13 mouse cellular contexts compared by ENCODE assay signal in the genomic region with DNA sequence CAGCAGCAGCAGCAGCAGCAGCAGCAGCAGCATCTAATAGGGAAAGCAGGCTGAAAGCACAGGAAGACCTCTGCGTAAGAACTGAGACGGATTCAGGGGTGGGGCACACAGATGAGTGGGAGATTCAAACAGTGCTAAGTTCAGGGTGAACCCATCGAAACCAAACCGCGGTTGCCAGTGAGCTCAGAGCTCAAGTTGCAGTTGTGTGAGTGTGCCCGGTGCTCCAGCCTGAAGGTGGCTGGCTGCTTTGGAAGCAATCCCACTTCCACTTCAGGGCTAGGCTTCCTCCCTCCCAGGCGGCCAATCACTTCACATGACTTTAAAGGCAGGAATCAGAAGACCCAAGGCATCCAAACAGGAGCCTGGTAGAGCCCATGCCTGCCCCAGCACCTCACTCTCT. TPM values are rescaled to one million over a fixed set of nuclear protein-coding genes. Genes with fewer than 3 reads are reported as not detected.
DNase-seq lines count a peak whose midpoint lies in the region; ATAC-seq and TF ChIP-seq lines count a peak whose summit lies in the region.
"Had no signal": no experiment of that assay in that cellular context is flagged by ENCODE, and none has a peak within 500 bp of the region (broad histone marks: within the 10 kb centered on the region; RNA-seq: fewer than 3 reads in every experiment).

No protein-coding gene starts in this region.

- no peaks in the 10 kb centered on the region for H3K27me3 ChIP-seq in heart, embryonic 12.5 days (replicated peaks)
- H3K27me3 ChIP-seq in heart, embryonic 11.5 days (ENCODE audit: control insufficient read depth, insufficient read depth, low read length) = no peaks in the 10 kb centered on the region; the same call in 1 of the 2 replicates
- no peaks in the 10 kb centered on the region for H3K27me3 ChIP-seq in C2C12 (ENCODE audit: control insufficient read depth, insufficient read depth, insufficient read length)
- H3K27me3 ChIP-seq in embryonic facial prominence, embryonic 14.5 days (replicated peaks; ENCODE audit: control insufficient read depth, insufficient read depth, low read length) = no peaks in the 10 kb centered on the region
- no peaks in the 10 kb centered on the region for H3K27me3 ChIP-seq in lung, postnatal 0 days (replicated peaks; ENCODE audit: insufficient read depth, low read length)
- H3K27me3 ChIP-seq: midbrain, embryonic 15.5 days had no signal

- H3ac ChIP-seq in C2C12 (ENCODE audit: control insufficient read depth, insufficient read length, low read depth) = peak overlapping the region; percentile 18

- H3K4me1 ChIP-seq in heart, embryonic 12.5 days (replicated peaks) = peaks cover 29% of the 10 kb centered on the region
- H3K4me1 ChIP-seq in heart, embryonic 11.5 days (ENCODE audit: control insufficient read depth, insufficient read depth, low read length) = peaks cover 5% of the 10 kb centered on the region; the same call in 1 of the 2 replicates
- no peaks in the 10 kb centered on the region for H3K4me1 ChIP-seq in embryonic facial prominence, embryonic 14.5 days (ENCODE audit: control insufficient read depth, insufficient read depth, low read length)
- no peaks in the 10 kb centered on the region for H3K4me1 ChIP-seq in lung, postnatal 0 days (ENCODE audit: insufficient read depth, low read depth, low read length)

- peak overlapping the region; percentile 21; the same call in 1 of the 2 replicates for H3K4me2 ChIP-seq in heart, embryonic 12.5 days
- H3K4me2 ChIP-seq in heart, embryonic 11.5 days = no peak overlapping the region
- no peak overlapping the region for H3K4me2 ChIP-seq in embryonic facial prominence, embryonic 14.5 days (ENCODE audit: low read depth, low read length)
- H3K4me2 ChIP-seq in lung, postnatal 0 days (replicated peaks; ENCODE audit: low read depth, low read length) = no peak overlapping the region
- H3K4me2 ChIP-seq: liver, embryonic 13.5 days; midbrain, embryonic 15.5 days had no signal

- no peaks in the 10 kb centered on the region for H3K9me3 ChIP-seq in heart, embryonic 12.5 days (replicated peaks)
- H3K9me3 ChIP-seq in heart, embryonic 11.5 days (replicated peaks; ENCODE audit: control insufficient read depth, low read length) = no peaks in the 10 kb centered on the region
- no peaks in the 10 kb centered on the region for H3K9me3 ChIP-seq in embryonic facial prominence, embryonic 14.5 days (ENCODE audit: control insufficient read depth, low read length)
- H3K9me3 ChIP-seq in lung, postnatal 0 days (ENCODE audit: low read length) = no peaks in the 10 kb centered on the region
- H3K9me3 ChIP-seq: liver, embryonic 13.5 days; midbrain, embryonic 15.5 days had no signal

- no peak for DNase-seq in embryonic facial prominence, embryonic 14.5 days (ENCODE audit: low spot score)
- peak; percentile 74 for DNase-seq in lung, postnatal 0 days (ENCODE audit: low spot score)
- no peak for DNase-seq in adrenal gland, postnatal 36 days
- DNase-seq in cerebellum, adult 8-10 months = no peak
- DNase-seq: cerebellum, postnatal 25 days; liver, embryonic 13.5 days had no signal

- peak overlapping the region; percentile 36; the same call in 1 of the 2 replicates for H3K27ac ChIP-seq in heart, embryonic 12.5 days (ENCODE audit: poor library complexity, severe bottlenecking)
- no peak overlapping the region for H3K27ac ChIP-seq in heart, embryonic 11.5 days (ENCODE audit: low read depth, low read length)
- H3K27ac ChIP-seq in embryonic facial prominence, embryonic 14.5 days (replicated peaks; ENCODE audit: low read depth, low read length) = no peak overlapping the region
- H3K27ac ChIP-seq in lung, postnatal 0 days (ENCODE audit: low read length) = no peak overlapping the region
- H3K27ac ChIP-seq: hindbrain, postnatal 0 days; liver, embryonic 13.5 days; midbrain, embryonic 15.5 days had no signal

- H3K9ac ChIP-seq in heart, embryonic 12.5 days = no peak overlapping the region
- H3K9ac ChIP-seq in heart, embryonic 11.5 days (ENCODE audit: low read depth, low read length) = no peak overlapping the region
- no peak overlapping the region for H3K9ac ChIP-seq in embryonic facial prominence, embryonic 14.5 days (ENCODE audit: low read depth, low read length)
- H3K9ac ChIP-seq in lung, postnatal 0 days (replicated peaks; ENCODE audit: low read depth) = no peak overlapping the region
- H3K9ac ChIP-seq: liver, embryonic 13.5 days; midbrain, embryonic 15.5 days had no signal

- 20% methylated on average over 7 of the region's 7 CpGs for WGBS in heart, embryonic 12.5 days
- 26% methylated on average over 6 of the region's 7 CpGs for WGBS in heart, embryonic 11.5 days (ENCODE audit: insufficient replicate concordance)
- 30% methylated on average over 7 of the region's 7 CpGs for WGBS in embryonic facial prominence, embryonic 14.5 days
- 29% methylated on average over 7 of the region's 7 CpGs for WGBS in lung, postnatal 0 days

- H3K36me3 ChIP-seq in heart, embryonic 12.5 days = no peaks in the 10 kb centered on the region
- no peaks in the 10 kb centered on the region for H3K36me3 ChIP-seq in heart, embryonic 11.5 days (ENCODE audit: control insufficient read depth, insufficient read depth, low read length)
- H3K36me3 ChIP-seq in C2C12 (ENCODE audit: control insufficient read depth, insufficient read depth) = no peaks in the 10 kb centered on the region
- no peaks in the 10 kb centered on the region for H3K36me3 ChIP-seq in embryonic facial prominence, embryonic 14.5 days (ENCODE audit: control insufficient read depth, insufficient read depth, low read length)
- no peaks in the 10 kb centered on the region for H3K36me3 ChIP-seq in lung, postnatal 0 days (ENCODE audit: insufficient read depth, low read length)
- H3K36me3 ChIP-seq: liver, embryonic 13.5 days; midbrain, embryonic 15.5 days had no signal

- TF ChIP-seq EP300 in lung, postnatal 0 days (IDR thresholded peaks at IDR 0.05) = no peak

- H3K4me3 ChIP-seq in heart, embryonic 12.5 days = no peak overlapping the region
- no peak overlapping the region for H3K4me3 ChIP-seq in heart, embryonic 11.5 days (ENCODE audit: low read depth, low read length)
- H3K4me3 ChIP-seq in C2C12 (ENCODE audit: insufficient read depth, poor library complexity, severe bottlenecking) = no peak overlapping the region
- H3K4me3 ChIP-seq in embryonic facial prominence, embryonic 14.5 days (ENCODE audit: low read depth, low read length) = no peak overlapping the region
- no peak overlapping the region for H3K4me3 ChIP-seq in lung, postnatal 0 days (ENCODE audit: low read depth, low read length)
- H3K4me3 ChIP-seq: erythroblast, embryonic 14.5 days; liver, embryonic 13.5 days; midbrain, embryonic 15.5 days had no signal

- peaks cover 9% of the 10 kb centered on the region for H3K79me3 ChIP-seq in C2C12 (ENCODE audit: low read depth)

- TF ChIP-seq CTCF in C2C12 (IDR thresholded peaks at IDR 0.05; ENCODE audit: control insufficient read depth, insufficient read depth, insufficient read length) = no peak
- no peak for TF ChIP-seq CTCF in lung, postnatal 0 days (IDR thresholded peaks at IDR 0.05)

- H3K79me2 ChIP-seq in C2C12 (ENCODE audit: control insufficient read depth, insufficient read depth) = peaks cover 42% of the 10 kb centered on the region

- no peak for ATAC-seq in heart, embryonic 12.5 days (ENCODE audit: insufficient number of reproducible peaks, low FRiP score)
- ATAC-seq in heart, embryonic 11.5 days (replicated peaks; ENCODE audit: insufficient number of reproducible peaks, low FRiP score, low TSS enrichment) = no peak
- peak; percentile 47; the same call in 1 of the 2 replicates for ATAC-seq in embryonic facial prominence, embryonic 14.5 days (ENCODE audit: low read depth)
- ATAC-seq in lung, postnatal 0 days = peak; percentile 85
- ATAC-seq in megakaryocyte progenitor cell, adult 5-6 weeks (replicated peaks; ENCODE audit: poor library complexity) = no peak
- ATAC-seq: hindbrain, postnatal 0 days had no signal

TF ChIP-seq in C2C12, 6 proteins besides CTCF, POLR2A, EP300 and RAD21:
- TF ChIP-seq USF1 (IDR thresholded peaks at IDR 0.05; ENCODE audit: low read depth) = peak; percentile 11
- no peak for TF ChIP-seq MAX (IDR thresholded peaks at IDR 0.05)

RNA-seq across cellular contexts. Expression of gene Bcor, which starts 44.0 kb away (rescaled TPM):
- polyA plus RNA-seq in heart, embryonic 12.5 days (2016; fragmentation: Nextera tagmentation; extraction: Ambion mirVana) = 20.3 and 23.4 TPM in 2 replicates
- polyA plus RNA-seq in heart, embryonic 11.5 days (2014; fragmentation: Nextera tagmentation; extraction: Ambion mirVana) = 18.7 and 20.2 TPM in 2 replicates
- 15.2 TPM for polyA plus RNA-seq in C2C12 (2012; fragmentation: generic; extraction: Trizol)
- 15.0 and 17.7 TPM in 2 replicates for polyA plus RNA-seq in embryonic facial prominence, embryonic 14.5 days (2014; fragmentation: Nextera tagmentation; extraction: Ambion mirVana)
- 8.2 and 12.0 TPM in 2 replicates for polyA plus RNA-seq in lung, postnatal 0 days (2015; fragmentation: Nextera tagmentation; extraction: Ambion mirVana)
- total RNA-seq in megakaryocyte progenitor cell, adult 5-6 weeks (2015) = 35.3 and 42.7 TPM in 2 replicates
- total RNA-seq in megakaryocyte progenitor cell, adult 5-6 weeks (2017) = 24.7 and 29.1 TPM in 2 replicates
- total RNA-seq in adrenal gland, postnatal 36 days (2021) = 10 to 100 TPM; 14.5 to 16.0 TPM

Comparison
In these comparisons a context has a peak if more than half of its experiments do, and no peak if none do; other contexts are left out.
1. ATAC-seq: peak in embryonic facial prominence, embryonic 14.5 days (single experiment) and lung, postnatal 0 days (single experiment); none in heart, embryonic 12.5 days (single experiment), heart, embryonic 11.5 days (single experiment) and megakaryocyte progenitor cell, adult 5-6 weeks (single experiment).